In genomic region chr5:113050581-113051185, GRCm38 (mm10) we compare ENCODE assay signal across 27 mouse cellular contexts. TPM values are rescaled to one million over a fixed set of nuclear protein-coding genes. Genes with fewer than 3 reads are reported as not detected.
A peak's percentile ranks its signal among the peaks of the same experiment; 100 is the strongest.
DNase-seq lines count a peak whose midpoint lies in the region; ATAC-seq and TF ChIP-seq lines count a peak whose summit lies in the region.
"Had no signal": no experiment of that assay in that cellular context is flagged by ENCODE, and none has a peak within 500 bp of the region (broad histone marks: within the 10 kb centered on the region; RNA-seq: fewer than 3 reads in every experiment).

No protein-coding gene starts in this region.

- H3K4me3 ChIP-seq in intestine, postnatal 0 days (ENCODE audit: low read depth, low read length), result no peak overlapping the region
- H3K4me3 ChIP-seq in intestine, embryonic 15.5 days (replicated peaks), result no peak overlapping the region
- H3K4me3 ChIP-seq in megakaryocyte, embryonic 14.5 days (replicated peaks), result peak overlapping the region; percentile 23
- H3K4me3 ChIP-seq in midbrain, postnatal 0 days (ENCODE audit: low read depth, low read length), result no peak overlapping the region
- H3K4me3 ChIP-seq: limb, embryonic 12.5 days; liver, embryonic 12.5 days; lung, embryonic 15.5 days; midbrain, embryonic 12.5 days had no signal

- H3K27ac ChIP-seq in intestine, postnatal 0 days (ENCODE audit: low read depth, low read length), result no peak overlapping the region
- no peak overlapping the region for H3K27ac ChIP-seq in intestine, embryonic 15.5 days
- H3K27ac ChIP-seq in midbrain, postnatal 0 days (ENCODE audit: low read depth, low read length), result no peak overlapping the region
- H3K27ac ChIP-seq: limb, embryonic 12.5 days; liver, embryonic 12.5 days; lung, embryonic 15.5 days; midbrain, embryonic 12.5 days had no signal

- TF ChIP-seq CTCF in intestine, postnatal 0 days (IDR thresholded peaks at IDR 0.05; ENCODE audit: low read depth), result 0 out of 2 replicates have a peak, but pooled peaks have one; percentile 4
- TF ChIP-seq CTCF in midbrain, postnatal 0 days (IDR thresholded peaks at IDR 0.05), result no peak

- DNase-seq in lung, postnatal 14 days, result peak; percentile 34
- peak; percentile 42 for DNase-seq in midbrain, postnatal 0 days (ENCODE audit: low spot score)
- DNase-seq in Muller cell, postnatal 12 days (ENCODE audit: inconsistent ontology term), result no peak
- DNase-seq: adrenal gland, postnatal 10 days; embryo, embryonic 11 days; forebrain, postnatal 0 days; gastrocnemius, postnatal 36 days; kidney, adult 18-20 months; kidney, postnatal 25 days; thymus, postnatal 14 days had no signal

- no peak for ATAC-seq in intestine, postnatal 0 days
- no peak for ATAC-seq in intestine, embryonic 15.5 days
- ATAC-seq in megakaryocyte, adult 5-6 weeks (ENCODE audit: poor library complexity, severe bottlenecking), result no peak
- ATAC-seq in midbrain, postnatal 0 days (ENCODE audit: low FRiP score), result no peak
- ATAC-seq: liver, embryonic 12.5 days; Patski had no signal

- no peak overlapping the region for H3K9ac ChIP-seq in intestine, postnatal 0 days (ENCODE audit: low read depth, low read length)
- H3K9ac ChIP-seq in intestine, embryonic 15.5 days, result no peak overlapping the region
- no peak overlapping the region for H3K9ac ChIP-seq in midbrain, postnatal 0 days (replicated peaks; ENCODE audit: low read length, poor library complexity, severe bottlenecking)
- H3K9ac ChIP-seq: forebrain, postnatal 0 days; limb, embryonic 12.5 days; liver, embryonic 12.5 days; lung, embryonic 15.5 days; midbrain, embryonic 12.5 days had no signal

- H3K36me3 ChIP-seq in intestine, postnatal 0 days (ENCODE audit: control insufficient read depth, insufficient read depth), result no peaks in the 10 kb centered on the region
- no peaks in the 10 kb centered on the region for H3K36me3 ChIP-seq in intestine, embryonic 15.5 days
- H3K36me3 ChIP-seq in megakaryocyte, embryonic 14.5 days (replicated peaks; ENCODE audit: low read length), result no peaks in the 10 kb centered on the region
- H3K36me3 ChIP-seq in midbrain, postnatal 0 days (ENCODE audit: insufficient read depth, low read length), result no peaks in the 10 kb centered on the region
- H3K36me3 ChIP-seq: limb, embryonic 12.5 days; liver, embryonic 12.5 days; lung, embryonic 15.5 days; midbrain, embryonic 12.5 days had no signal

- WGBS in intestine, postnatal 0 days, result 52% methylated on average over 7 of the region's 7 CpGs
- 59% methylated on average over 7 of the region's 7 CpGs for WGBS in intestine, embryonic 15.5 days
- 70% methylated on average over 7 of the region's 7 CpGs for WGBS in midbrain, postnatal 0 days

- H3K9me3 ChIP-seq in intestine, postnatal 0 days (ENCODE audit: control insufficient read depth), result no peaks in the 10 kb centered on the region
- H3K9me3 ChIP-seq in intestine, embryonic 15.5 days, result no peaks in the 10 kb centered on the region
- H3K9me3 ChIP-seq in megakaryocyte, embryonic 14.5 days, result peaks cover 18% of the 10 kb centered on the region
- no peaks in the 10 kb centered on the region for H3K9me3 ChIP-seq in midbrain, postnatal 0 days (ENCODE audit: low read length)
- H3K9me3 ChIP-seq: limb, embryonic 12.5 days; liver, embryonic 12.5 days; lung, embryonic 15.5 days; midbrain, embryonic 12.5 days had no signal

- no peaks in the 10 kb centered on the region for H3K4me1 ChIP-seq in intestine, postnatal 0 days (replicated peaks; ENCODE audit: control insufficient read depth, insufficient read depth, low read length)
- H3K4me1 ChIP-seq in intestine, embryonic 15.5 days (replicated peaks), result no peaks in the 10 kb centered on the region
- no peaks in the 10 kb centered on the region for H3K4me1 ChIP-seq in megakaryocyte, embryonic 14.5 days
- H3K4me1 ChIP-seq in midbrain, postnatal 0 days (ENCODE audit: insufficient read depth, low read length), result peaks cover 3% of the 10 kb centered on the region; the same call in 1 of the 2 replicates
- H3K4me1 ChIP-seq: liver, embryonic 12.5 days had no signal

- no peaks in the 10 kb centered on the region for H3K27me3 ChIP-seq in intestine, postnatal 0 days (replicated peaks; ENCODE audit: control insufficient read depth, insufficient read depth, low read length)
- H3K27me3 ChIP-seq in intestine, embryonic 15.5 days (replicated peaks), result no peaks in the 10 kb centered on the region
- peaks cover 50% of the 10 kb centered on the region for H3K27me3 ChIP-seq in megakaryocyte, embryonic 14.5 days (replicated peaks)
- H3K27me3 ChIP-seq in midbrain, postnatal 0 days (ENCODE audit: insufficient read depth, low read length), result no peaks in the 10 kb centered on the region
- H3K27me3 ChIP-seq: lung, embryonic 15.5 days had no signal

- H3K4me2 ChIP-seq in intestine, postnatal 0 days (replicated peaks; ENCODE audit: low read depth), result no peak overlapping the region
- H3K4me2 ChIP-seq in intestine, embryonic 15.5 days (replicated peaks), result no peak overlapping the region
- H3K4me2 ChIP-seq in midbrain, postnatal 0 days (ENCODE audit: low read depth, low read length, poor library complexity, severe bottlenecking), result no peak overlapping the region
- H3K4me2 ChIP-seq: limb, embryonic 12.5 days; liver, embryonic 12.5 days; lung, embryonic 15.5 days; midbrain, embryonic 12.5 days had no signal

RNA-seq across cellular contexts. Expression of gene Crybb2, which starts 19.2 kb away (rescaled TPM):
- not detected in 2 replicates for polyA plus RNA-seq in intestine, postnatal 0 days (2015; fragmentation: Nextera tagmentation; extraction: Ambion mirVana)
- not detected in 2 replicates for polyA plus RNA-seq in intestine, embryonic 15.5 days (2015; fragmentation: Nextera tagmentation; extraction: Ambion mirVana)
- not detected in 2 replicates for polyA plus RNA-seq in megakaryocyte, embryonic 14.5 days (2012; ENCODE audit: insufficient read depth, low replicate concordance)
- not detected in 2 replicates for total RNA-seq in megakaryocyte, adult 5-6 weeks (2015)
- not detected in 2 replicates for total RNA-seq in megakaryocyte, adult 5-6 weeks (2017)
- total RNA-seq in midbrain, postnatal 0 days (2014; rRNA removed), result not detected in 2 replicates
- polyA plus RNA-seq in midbrain, postnatal 0 days (2015; fragmentation: Nextera tagmentation; extraction: Ambion mirVana), result not detected in 2 replicates
- total RNA-seq: adrenal gland, postnatal 10 days; forebrain, postnatal 0 days; gastrocnemius, postnatal 36 days; heart, adult 8-10 months; hematopoietic stem cell, adult 5-6 weeks; layer of hippocampus, postnatal 10 days; left cerebral cortex, postnatal 10 days had no signal
- polyA plus RNA-seq: brain, embryonic 14.5 days; embryonic facial prominence, embryonic 14.5 days; forebrain, postnatal 0 days; heart, embryonic 16.5 days; limb, embryonic 12.5 days; liver, embryonic 12.5 days; lung, embryonic 15.5 days; midbrain, embryonic 12.5 days; Patski; testis, adult 2 months had no signal

RNA-seq across cellular contexts. Expression of gene Crybb3, which starts 30.7 kb away (rescaled TPM):
- 0.93 and 1.2 TPM in 2 replicates for polyA plus RNA-seq in intestine, postnatal 0 days (2015; fragmentation: Nextera tagmentation; extraction: Ambion mirVana)
- 0.36 and 1.1 TPM in 2 replicates for polyA plus RNA-seq in intestine, embryonic 15.5 days (2015; fragmentation: Nextera tagmentation; extraction: Ambion mirVana)
- 1.6 and 3.5 TPM in 2 replicates for polyA plus RNA-seq in megakaryocyte, embryonic 14.5 days (2012; ENCODE audit: insufficient read depth, low replicate concordance)
- not detected in 2 replicates for total RNA-seq in megakaryocyte, adult 5-6 weeks (2015)
- not detected in 2 replicates for total RNA-seq in megakaryocyte, adult 5-6 weeks (2017)
- total RNA-seq in midbrain, postnatal 0 days (2014; rRNA removed), result 1.4 and 3.0 TPM in 2 replicates
- polyA plus RNA-seq in midbrain, postnatal 0 days (2015; fragmentation: Nextera tagmentation; extraction: Ambion mirVana), result 2.2 and 3.1 TPM in 2 replicates
- total RNA-seq: hematopoietic stem cell, adult 5-6 weeks had no signal
- polyA plus RNA-seq: liver, embryonic 12.5 days had no signal

RNA-seq across cellular contexts. Expression of gene Grk3, which starts 35.1 kb away (rescaled TPM):
- 2.9 and 4.4 TPM in 2 replicates for polyA plus RNA-seq in intestine, postnatal 0 days (2015; fragmentation: Nextera tagmentation; extraction: Ambion mirVana)
- 13.0 and 13.4 TPM in 2 replicates for polyA plus RNA-seq in intestine, embryonic 15.5 days (2015; fragmentation: Nextera tagmentation; extraction: Ambion mirVana)
- polyA plus RNA-seq in megakaryocyte, embryonic 14.5 days (2012; ENCODE audit: insufficient read depth, low replicate concordance), result 0.40 TPM in 1 of 2 replicates, not detected in the other
- total RNA-seq in megakaryocyte, adult 5-6 weeks (2015), result 22.4 and 23.3 TPM in 2 replicates
- 29.3 and 38.7 TPM in 2 replicates for total RNA-seq in megakaryocyte, adult 5-6 weeks (2017)
- total RNA-seq in midbrain, postnatal 0 days (2014; rRNA removed), result 48.4 and 73.0 TPM in 2 replicates
- polyA plus RNA-seq in midbrain, postnatal 0 days (2015; fragmentation: Nextera tagmentation; extraction: Ambion mirVana), result 15.2 and 21.1 TPM in 2 replicates
- polyA plus RNA-seq: Patski had no signal
